Mouse (Mus musculus): ENCODE measurements around the gene Ceacam16.

- TF ChIP-seq POLR2A (IDR thresholded peaks at IDR 0.05; ENCODE audit: borderline replicate concordance, extremely low read depth, insufficient read depth, insufficient read length, poor library complexity, severe bottlenecking): no peak
- no peak for TF ChIP-seq CTCF (IDR thresholded peaks at IDR 0.05; ENCODE audit: borderline replicate concordance, extremely low read depth, insufficient read depth, insufficient read length)
Measured at GRCm38 (mm10) chr7:19821633-19822032, 39.5 kb downstream of the Ceacam16 start.
